8 mouse cellular contexts compared by ENCODE assay signal in the genomic region with DNA sequence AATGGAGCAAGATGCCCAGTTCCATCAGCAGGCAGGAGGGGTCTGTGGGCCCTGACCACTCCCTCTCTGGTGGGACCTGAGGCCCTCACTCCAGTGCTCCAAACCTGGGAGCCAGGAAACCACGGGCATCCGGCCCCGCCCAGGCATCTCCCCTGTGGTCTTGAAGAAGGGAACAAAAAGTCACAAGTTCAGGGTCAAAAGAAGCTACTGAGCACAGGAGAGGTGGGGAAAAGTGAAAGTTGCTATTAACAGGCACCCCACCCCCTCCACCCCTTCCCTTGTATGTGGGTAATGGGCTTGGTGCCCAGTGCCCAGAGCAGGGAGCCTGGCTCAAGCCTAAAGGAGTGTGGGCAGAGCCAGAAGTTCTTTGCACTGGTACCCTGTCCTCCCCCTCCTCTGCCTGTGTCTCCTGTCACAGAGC. TPM values are rescaled to one million over a fixed set of nuclear protein-coding genes. Genes with fewer than 3 reads are reported as not detected.
DNase-seq lines count a peak whose midpoint lies in the region; ATAC-seq and TF ChIP-seq lines count a peak whose summit lies in the region.

No protein-coding gene starts in this region.

- peak overlapping the region; percentile 62 for H3K27ac ChIP-seq in kidney, adult 2 months (ENCODE audit: insufficient read depth, low read depth, low read length)
- peak overlapping the region; percentile 80 for H3K27ac ChIP-seq in cortical plate, adult 2 months (ENCODE audit: insufficient read depth, low read length)

- TF ChIP-seq CTCF in kidney, adult 2 months (conservative IDR thresholded peaks at IDR 0.05; ENCODE audit: insufficient read depth, insufficient read length, low read depth, low read length): no peak
- TF ChIP-seq CTCF in cortical plate, adult 2 months (IDR thresholded peaks at IDR 0.05; ENCODE audit: extremely low read depth, insufficient read depth, low read length): no peak

- ATAC-seq in inflammation-experienced regulatory T-cells, adult 6 months: peak; percentile 34
- no peak for ATAC-seq in cerebellum, adult (ENCODE audit: insufficient number of reproducible peaks, low FRiP score, low TSS enrichment)

- 37% methylated on average over 3 of the region's 3 CpGs for WGBS in kidney, adult 2 months

- H3K36me3 ChIP-seq in kidney, adult 2 months (ENCODE audit: control insufficient read depth, insufficient read depth, low read length): no peaks in the 10 kb centered on the region; the same call in 1 of the 2 replicates

- TF ChIP-seq POLR2A in kidney, adult 2 months (IDR thresholded peaks at IDR 0.05; ENCODE audit: low read depth, low read length): no peak
- TF ChIP-seq POLR2A in cortical plate, adult 2 months (IDR thresholded peaks at IDR 0.05; ENCODE audit: extremely low read depth, insufficient read depth, low read length): no peak

- H3K27me3 ChIP-seq in kidney, adult 2 months (replicated peaks; ENCODE audit: control insufficient read depth, insufficient read depth, low read length): no peaks in the 10 kb centered on the region

- peaks cover 13% of the 10 kb centered on the region for H3K4me1 ChIP-seq in kidney, adult 2 months (ENCODE audit: control insufficient read depth, insufficient read depth, low read length)
- peaks cover 31% of the 10 kb centered on the region for H3K4me1 ChIP-seq in cortical plate, adult 2 months (ENCODE audit: control insufficient read depth, insufficient read depth, low read length)

- no peak overlapping the region for H3K4me3 ChIP-seq in kidney, adult 2 months (ENCODE audit: insufficient read depth, low read depth, low read length)
- no peak overlapping the region for H3K4me3 ChIP-seq in cortical plate, adult 2 months (ENCODE audit: insufficient read depth, low read length)

- DNase-seq in kidney, adult 2 months: peak; percentile 58
- DNase-seq in kidney, adult 8-10 months: no peak
- peak; percentile 72 for DNase-seq in lung, postnatal 25 days (ENCODE audit: low spot score)
- DNase-seq in spleen, postnatal 14 days (ENCODE audit: low spot score in 2 of 2): peak; percentile 53 to 58
- no peak for DNase-seq in cerebellum, adult 9-10 months

RNA-seq across cellular contexts. Expression of a gene that starts 17.6 kb away (rescaled TPM):
- polyA plus RNA-seq in kidney, adult 2 months (2012; rRNA removed): 85.8 and 87.3 TPM in 2 replicates
- polyA plus RNA-seq in cortical plate, adult 2 months (2012; rRNA removed): 45.0 and 47.0 TPM in 2 replicates
- polyA plus RNA-seq in inflammation-experienced regulatory T-cells, adult 6 months (2017; shearing (Covaris generic)): 10 to 100 TPM; 15.7 to 18.1 (median 17.4) TPM

RNA-seq across cellular contexts. Expression of a gene that starts 54.7 kb away (rescaled TPM):
- polyA plus RNA-seq in kidney, adult 2 months (2012; rRNA removed): 21.1 and 21.6 TPM in 2 replicates
- 35.7 and 38.3 TPM in 2 replicates for polyA plus RNA-seq in cortical plate, adult 2 months (2012; rRNA removed)
- 10 to 100 TPM; 11.5 to 25.9 (median 14.4) TPM for polyA plus RNA-seq in inflammation-experienced regulatory T-cells, adult 6 months (2017; shearing (Covaris generic))

Comparison
In these comparisons a context has a peak if more than half of its experiments do, and no peak if none do; other contexts are left out.
1. DNase-seq: peak in kidney, adult 2 months (single experiment), lung, postnatal 25 days (single experiment) and spleen, postnatal 14 days (2 of 2); none in kidney, adult 8-10 months (0 of 2) and cerebellum, adult 9-10 months (single experiment).